Mouse (Mus musculus): Measurements from ENCODE around the gene Casp12. TPM values are rescaled to one million over a fixed set of nuclear protein-coding genes. Genes with fewer than 3 reads are reported as not detected.

The Casp12 gene
- total RNA-seq, 2 experiments from 2014 or later = 4.2 to 5.3 TPM

Other genes with a start within 250 kb of the Casp12 start
- 1 to 10 TPM in 1 of 2 experiments, under 1 TPM in 1; 0.94 to 1.5 TPM for gene Casp1, start 46.9 kb upstream of the Casp12 start, total RNA-seq (2021)
- 1 to 10 TPM; 2.8 to 3.2 TPM for gene Casp4, start 36.6 kb upstream of the Casp12 start, total RNA-seq (2021)

All from heart, postnatal 25 days (tissue).